Mouse (Mus musculus): ENCODE data around the gene Gm3448. TPM values are rescaled to one million over a fixed set of nuclear protein-coding genes. Genes with fewer than 3 reads are reported as not detected.

The Gm3448 gene
- polyA plus RNA-seq (2021; fragmentation: Nextera tagmentation) = 0.70 and 1.2 TPM in 2 replicates
- long read RNA-seq, experiment 1, partial matches to known transcripts = 0 of 5 reads
- long read RNA-seq, experiment 1, other reads (novel, unspliced or antisense) = 4 of 5 reads
- long read RNA-seq, experiment 2, partial matches to known transcripts = 0 of 7 reads
- long read RNA-seq, experiment 2, other reads (novel, unspliced or antisense) = 7 of 7 reads

DNA sequence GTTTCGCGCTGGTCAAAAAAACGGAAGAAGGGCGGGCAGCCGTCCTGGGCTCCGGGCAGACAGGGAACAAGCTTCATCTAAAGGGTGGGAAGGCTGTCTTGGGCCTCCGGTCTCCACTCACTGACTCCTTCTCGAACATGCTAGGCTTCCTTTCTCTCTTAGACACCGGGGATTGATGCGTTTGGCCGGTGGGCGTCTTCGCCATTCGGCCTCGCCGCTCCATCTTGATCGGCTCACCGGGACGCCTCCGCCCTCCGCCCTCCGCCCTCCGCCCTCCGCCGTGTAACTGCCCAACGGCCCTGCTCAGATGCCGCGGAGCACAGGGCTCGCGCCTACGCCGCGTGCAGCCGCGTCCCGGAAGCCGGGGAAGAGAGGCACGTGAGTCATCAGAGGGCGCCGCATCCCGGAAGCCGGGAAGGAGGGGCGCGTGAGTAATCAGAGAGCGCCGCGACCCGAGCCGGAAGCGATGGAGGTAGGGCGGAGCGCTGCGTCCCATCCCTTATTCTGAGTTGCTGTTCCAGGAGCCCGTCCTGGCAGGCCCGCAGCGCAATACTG, at the start of gene Gm3448, which contains the start of the genes Ermard and Tcte3:
TSS of gene Gm3448 (minus strand) at position 363 of the 555 bp plus-strand sequence.
TSS of gene Ermard (plus strand) at position 34 of the 555 bp plus-strand sequence.
TSS of gene Tcte3 (minus strand) at position 314 of the 555 bp plus-strand sequence.

DNA sequence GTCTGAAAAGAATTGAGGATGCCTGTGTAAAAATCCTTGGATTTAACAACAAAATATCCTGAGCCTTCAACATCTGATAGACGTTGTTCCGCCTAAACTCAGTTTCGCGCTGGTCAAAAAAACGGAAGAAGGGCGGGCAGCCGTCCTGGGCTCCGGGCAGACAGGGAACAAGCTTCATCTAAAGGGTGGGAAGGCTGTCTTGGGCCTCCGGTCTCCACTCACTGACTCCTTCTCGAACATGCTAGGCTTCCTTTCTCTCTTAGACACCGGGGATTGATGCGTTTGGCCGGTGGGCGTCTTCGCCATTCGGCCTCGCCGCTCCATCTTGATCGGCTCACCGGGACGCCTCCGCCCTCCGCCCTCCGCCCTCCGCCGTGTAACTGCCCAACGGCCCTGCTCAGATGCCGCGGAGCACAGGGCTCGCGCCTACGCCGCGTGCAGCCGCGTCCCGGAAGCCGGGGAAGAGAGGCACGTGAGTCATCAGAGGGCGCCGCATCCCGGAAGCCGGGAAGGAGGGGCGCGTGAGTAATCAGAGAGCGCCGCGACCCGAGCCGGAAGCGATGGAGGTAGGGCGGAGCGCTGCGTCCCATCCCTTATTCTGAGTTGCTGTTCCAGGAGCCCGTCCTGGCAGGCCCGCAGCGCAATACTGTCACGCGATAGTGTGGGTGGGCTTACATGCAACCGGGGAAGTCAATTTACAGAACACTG, 31.5 kb downstream of the Gm3448 start, which contains the start of gene Gm3435:
TSS of gene Gm3435 (plus strand) at position 471 of the 708 bp plus-strand sequence.

DNA sequence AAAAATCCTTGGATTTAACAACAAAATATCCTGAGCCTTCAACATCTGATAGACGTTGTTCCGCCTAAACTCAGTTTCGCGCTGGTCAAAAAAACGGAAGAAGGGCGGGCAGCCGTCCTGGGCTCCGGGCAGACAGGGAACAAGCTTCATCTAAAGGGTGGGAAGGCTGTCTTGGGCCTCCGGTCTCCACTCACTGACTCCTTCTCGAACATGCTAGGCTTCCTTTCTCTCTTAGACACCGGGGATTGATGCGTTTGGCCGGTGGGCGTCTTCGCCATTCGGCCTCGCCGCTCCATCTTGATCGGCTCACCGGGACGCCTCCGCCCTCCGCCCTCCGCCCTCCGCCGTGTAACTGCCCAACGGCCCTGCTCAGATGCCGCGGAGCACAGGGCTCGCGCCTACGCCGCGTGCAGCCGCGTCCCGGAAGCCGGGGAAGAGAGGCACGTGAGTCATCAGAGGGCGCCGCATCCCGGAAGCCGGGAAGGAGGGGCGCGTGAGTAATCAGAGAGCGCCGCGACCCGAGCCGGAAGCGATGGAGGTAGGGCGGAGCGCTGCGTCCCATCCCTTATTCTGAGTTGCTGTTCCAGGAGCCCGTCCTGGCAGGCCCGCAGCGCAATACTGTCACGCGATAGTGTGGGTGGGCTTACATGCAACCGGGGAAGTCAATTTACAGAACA, 62.8 kb downstream of the Gm3448 start, which contains the start of the genes 9030025P20Rik and Gm3417:
TSS of gene 9030025P20Rik (plus strand) at position 107 of the 677 bp plus-strand sequence.
TSS of gene Gm3417 (minus strand) at position 429 of the 677 bp plus-strand sequence.

DNA sequence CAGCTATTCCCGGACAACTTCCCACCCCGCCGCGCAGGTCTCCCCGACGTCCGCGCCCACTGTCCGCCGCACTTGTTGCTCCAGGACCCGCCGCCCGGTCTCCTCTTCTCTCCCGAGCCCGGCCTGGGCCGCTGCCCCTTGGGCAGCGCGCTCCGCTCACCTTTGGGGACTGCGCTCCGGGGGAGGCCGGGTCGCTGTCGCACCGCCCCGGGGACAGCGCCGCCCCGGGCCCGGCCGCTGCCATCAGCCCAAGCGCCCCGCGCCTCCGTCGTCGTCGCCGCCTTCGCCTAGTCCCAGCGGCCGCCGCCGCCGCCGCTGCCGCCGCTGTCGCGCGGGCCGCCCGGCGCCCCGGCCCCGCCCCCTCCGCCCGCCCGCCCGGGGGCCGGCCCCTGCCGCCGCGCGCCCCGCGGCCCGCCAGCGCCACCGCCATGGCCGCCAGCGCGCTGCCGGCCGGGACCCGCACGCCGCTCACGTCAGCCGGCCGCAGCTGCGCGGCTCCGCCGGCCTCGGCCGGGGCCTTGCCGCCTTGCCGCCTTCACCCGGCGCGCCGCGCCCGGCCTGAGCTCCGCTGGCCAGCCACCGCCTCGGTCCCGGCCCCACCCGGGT, 80.3 kb downstream of the Gm3448 start, which contains the start of gene Phf10:
TSS of gene Phf10 (minus strand) at position 323 of the 606 bp plus-strand sequence.

Other genes starting within 250 kb of the Gm3448 start
- 10.8 and 11.3 TPM in 2 replicates for gene Wdr27, start 98.4 kb downstream of the Gm3448 start, polyA plus RNA-seq (2021; fragmentation: Nextera tagmentation)
- gene 1600012H06Rik, start 98.4 kb downstream of the Gm3448 start, polyA plus RNA-seq (2021; fragmentation: Nextera tagmentation) = 12.1 and 12.7 TPM in 2 replicates
- gene Phf10, start 80.3 kb downstream of the Gm3448 start, polyA plus RNA-seq (2021; fragmentation: Nextera tagmentation) = 6.4 and 9.4 TPM in 2 replicates
- gene 9030025P20Rik, start 63.1 kb downstream of the Gm3448 start, polyA plus RNA-seq (2021; fragmentation: Nextera tagmentation) = 2.4 and 3.9 TPM in 2 replicates
- not detected in 2 replicates for gene Gm3417, start 62.7 kb downstream of the Gm3448 start, polyA plus RNA-seq (2021; fragmentation: Nextera tagmentation)
- gene Gm3435, start 31.4 kb downstream of the Gm3448 start, polyA plus RNA-seq (2021; fragmentation: Nextera tagmentation) = 3.0 and 8.0 TPM in 2 replicates
- gene Ermard, start 329 bp downstream of the Gm3448 start, polyA plus RNA-seq (2021; fragmentation: Nextera tagmentation) = 17.6 and 25.5 TPM in 2 replicates
- gene Tcte3, start within 50 bp of the Gm3448 start, polyA plus RNA-seq (2021; fragmentation: Nextera tagmentation) = 0.73 and 2.0 TPM in 2 replicates